Mouse (Mus musculus): ENCODE results near the gene Stra6. TPM values are rescaled to one million over a fixed set of nuclear protein-coding genes. Genes with fewer than 3 reads are reported as not detected.

Stra6 gene
- total and polyA plus RNA-seq, 2 experiments: not detected

GRCm38 (mm10) chr9:58160315-58160714 lies 96.7 kb downstream of the Stra6 start:
- no peaks in the 10 kb centered on the region for H3K27me3 ChIP-seq (ENCODE audit: control insufficient read depth, insufficient read depth, low read length)
- H3K79me2 ChIP-seq (ENCODE audit: control insufficient read depth, insufficient read depth, low read length): no peaks in the 10 kb centered on the region
- H3K9ac ChIP-seq (ENCODE audit: low read depth, low read length): no peak overlapping the region
- H3K4me3 ChIP-seq (ENCODE audit: insufficient read depth, low read depth, low read length): no peak overlapping the region
- WGBS: 74% methylated on average over 5 of the region's 5 CpGs
- no peak for DNase-seq (ENCODE audit: extremely low read depth, low read depth, low spot score)
- TF ChIP-seq CTCF (IDR thresholded peaks at IDR 0.05; ENCODE audit: low read depth, low read length) (no peak), POLR2A (IDR thresholded peaks at IDR 0.05; ENCODE audit: extremely low read depth, insufficient read depth, low read length) (no peak)
- no peak overlapping the region for H3K27ac ChIP-seq (replicated peaks; ENCODE audit: insufficient read depth, low read depth, low read length)
- H3K36me3 ChIP-seq (ENCODE audit: control insufficient read depth, insufficient read depth, low read length): no peaks in the 10 kb centered on the region
- H3K4me1 ChIP-seq (ENCODE audit: control insufficient read depth, insufficient read depth, low read length): no peaks in the 10 kb centered on the region

- Histone ChIP-seq H3K27me3 (ENCODE audit: control insufficient read depth, insufficient read depth, low read length) (no peaks in the 10 kb centered on the region), H3K79me2 (ENCODE audit: control insufficient read depth, insufficient read depth, low read length) (no peaks in the 10 kb centered on the region), H3K27ac (replicated peaks; ENCODE audit: insufficient read depth, low read depth, low read length) (no peak overlapping the region), H3K36me3 (ENCODE audit: control insufficient read depth, insufficient read depth, low read length) (no peaks in the 10 kb centered on the region), H3K4me1 (ENCODE audit: control insufficient read depth, insufficient read depth, low read length) (no peaks in the 10 kb centered on the region), H3K9ac (ENCODE audit: low read depth, low read length) (no peak overlapping the region), H3K4me3 (ENCODE audit: insufficient read depth, low read depth, low read length) (no peak overlapping the region)
- WGBS: 93% methylated on average over 3 of the region's 3 CpGs
- TF ChIP-seq POLR2A (IDR thresholded peaks at IDR 0.05; ENCODE audit: extremely low read depth, insufficient read depth, low read length): no peak
- TF ChIP-seq CTCF (IDR thresholded peaks at IDR 0.05; ENCODE audit: low read depth, low read length): no peak
- DNase-seq (ENCODE audit: extremely low read depth, low read depth, low spot score): no peak
Measured at GRCm38 (mm10) chr9:58162173-58162572, 98.6 kb downstream of the Stra6 start.

DNA sequence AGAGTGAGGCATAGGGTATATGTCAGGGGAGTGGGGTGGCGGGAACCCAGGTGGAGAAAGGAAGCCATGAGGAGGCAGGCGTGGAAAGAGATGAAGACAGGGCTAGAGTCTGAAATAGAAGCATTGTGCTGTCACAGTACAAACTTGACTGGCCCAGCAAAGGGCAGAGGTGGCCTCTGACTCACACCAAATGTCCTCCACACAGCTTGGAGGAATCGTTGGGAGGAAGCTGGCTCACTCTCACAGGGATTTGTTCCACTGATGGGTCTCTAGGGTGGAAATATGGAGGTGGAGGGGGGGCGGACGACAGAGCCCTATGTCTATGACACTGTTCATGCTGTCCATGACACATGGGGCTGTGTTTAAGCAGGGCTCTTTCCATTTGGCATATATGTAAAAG lies 99.6 kb downstream of the Stra6 start:
- 80% methylated on average over 5 of the region's 5 CpGs for WGBS
- no peaks in the 10 kb centered on the region for H3K36me3 ChIP-seq (ENCODE audit: control insufficient read depth, insufficient read depth, low read length)
- H3K9ac ChIP-seq (ENCODE audit: low read depth, low read length): no peak overlapping the region
- TF ChIP-seq CTCF (IDR thresholded peaks at IDR 0.05; ENCODE audit: low read depth, low read length): no peak
- TF ChIP-seq POLR2A (IDR thresholded peaks at IDR 0.05; ENCODE audit: extremely low read depth, insufficient read depth, low read length): no peak
- no peaks in the 10 kb centered on the region for H3K79me2 ChIP-seq (ENCODE audit: control insufficient read depth, insufficient read depth, low read length)
- H3K27ac ChIP-seq (replicated peaks; ENCODE audit: insufficient read depth, low read depth, low read length): no peak overlapping the region
- H3K4me1 ChIP-seq (ENCODE audit: control insufficient read depth, insufficient read depth, low read length): no peaks in the 10 kb centered on the region
- H3K4me3 ChIP-seq (ENCODE audit: insufficient read depth, low read depth, low read length): no peak overlapping the region
- no peaks in the 10 kb centered on the region for H3K27me3 ChIP-seq (ENCODE audit: control insufficient read depth, insufficient read depth, low read length)
- DNase-seq (ENCODE audit: extremely low read depth, low read depth, low spot score): no peak

- 85% methylated on average over 1 of the region's 1 CpGs for WGBS
- Histone ChIP-seq H3K9ac (ENCODE audit: low read depth, low read length) (no peak overlapping the region), H3K4me3 (ENCODE audit: insufficient read depth, low read depth, low read length) (no peak overlapping the region), H3K4me1 (ENCODE audit: control insufficient read depth, insufficient read depth, low read length) (no peaks in the 10 kb centered on the region), H3K36me3 (ENCODE audit: control insufficient read depth, insufficient read depth, low read length) (no peaks in the 10 kb centered on the region), H3K79me2 (ENCODE audit: control insufficient read depth, insufficient read depth, low read length) (no peaks in the 10 kb centered on the region), H3K27ac (replicated peaks; ENCODE audit: insufficient read depth, low read depth, low read length) (no peak overlapping the region), H3K27me3 (ENCODE audit: control insufficient read depth, insufficient read depth, low read length) (no peaks in the 10 kb centered on the region)
- DNase-seq (ENCODE audit: extremely low read depth, low read depth, low spot score): no peak
- no peak for TF ChIP-seq POLR2A (IDR thresholded peaks at IDR 0.05; ENCODE audit: extremely low read depth, insufficient read depth, low read length)
Measured at GRCm38 (mm10) chr9:58165779-58166178, 102.2 kb downstream of the Stra6 start.

DNA sequence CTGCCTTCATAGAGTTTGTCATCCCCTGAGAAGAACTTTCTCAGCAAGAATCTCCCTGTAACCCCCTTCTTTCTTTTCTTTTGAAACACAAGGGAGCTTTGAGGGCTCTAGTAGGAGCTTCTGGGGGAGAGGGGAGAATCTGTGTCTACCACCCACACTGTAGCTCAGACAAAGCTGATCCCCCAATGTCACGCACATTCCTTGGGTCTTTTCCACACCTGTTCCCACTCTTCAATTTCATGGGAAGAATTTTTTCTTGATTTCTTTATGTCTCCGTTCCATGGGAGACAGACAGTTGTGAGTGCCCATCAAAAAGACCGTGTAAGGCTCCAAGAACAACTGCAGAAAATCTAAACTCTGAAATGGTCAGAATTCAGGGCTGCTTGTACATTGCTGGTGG lies 105.3 kb downstream of the Stra6 start:
- WGBS: 87% methylated on average over 3 of the region's 3 CpGs
- no peaks in the 10 kb centered on the region for H3K79me2 ChIP-seq (ENCODE audit: control insufficient read depth, insufficient read depth, low read length)
- DNase-seq (ENCODE audit: extremely low read depth, low read depth, low spot score): no peak
- H3K27me3 ChIP-seq (ENCODE audit: control insufficient read depth, insufficient read depth, low read length): no peaks in the 10 kb centered on the region
- no peak overlapping the region for H3K27ac ChIP-seq (replicated peaks; ENCODE audit: insufficient read depth, low read depth, low read length)
- no peaks in the 10 kb centered on the region for H3K4me1 ChIP-seq (ENCODE audit: control insufficient read depth, insufficient read depth, low read length)
- no peaks in the 10 kb centered on the region for H3K36me3 ChIP-seq (ENCODE audit: control insufficient read depth, insufficient read depth, low read length)
- TF ChIP-seq POLR2A (IDR thresholded peaks at IDR 0.05; ENCODE audit: extremely low read depth, insufficient read depth, low read length) (no peak), CTCF (IDR thresholded peaks at IDR 0.05; ENCODE audit: low read depth, low read length) (no peak)
- no peak overlapping the region for H3K9ac ChIP-seq (ENCODE audit: low read depth, low read length)
- H3K4me3 ChIP-seq (ENCODE audit: insufficient read depth, low read depth, low read length): no peak overlapping the region

- H3K4me1 ChIP-seq (ENCODE audit: control insufficient read depth, insufficient read depth, low read length): no peaks in the 10 kb centered on the region
- 88% methylated on average over 6 of the region's 6 CpGs for whole genome bisulfite sequencing
- DNase-seq (ENCODE audit: extremely low read depth, low read depth, low spot score): no peak
Measured at GRCm38 (mm10) chr9:58169426-58169825, 105.8 kb downstream of the Stra6 start.

More at GRCm38 (mm10) chr9:58169426-58169825, 105.8 kb downstream of the Stra6 start:
- Histone ChIP-seq H3K36me3 (ENCODE audit: control insufficient read depth, insufficient read depth, low read length) (no peaks in the 10 kb centered on the region), H3K4me3 (ENCODE audit: insufficient read depth, low read depth, low read length) (no peak overlapping the region), H3K9ac (ENCODE audit: low read depth, low read length) (no peak overlapping the region), H3K27me3 (ENCODE audit: control insufficient read depth, insufficient read depth, low read length) (no peaks in the 10 kb centered on the region), H3K27ac (replicated peaks; ENCODE audit: insufficient read depth, low read depth, low read length) (no peak overlapping the region), H3K79me2 (ENCODE audit: control insufficient read depth, insufficient read depth, low read length) (no peaks in the 10 kb centered on the region)
- no peak for TF ChIP-seq CTCF (IDR thresholded peaks at IDR 0.05; ENCODE audit: low read depth, low read length)
- no peak for TF ChIP-seq POLR2A (IDR thresholded peaks at IDR 0.05; ENCODE audit: extremely low read depth, insufficient read depth, low read length)

Data from liver, adult 2 months (tissue).